9 mouse cellular contexts compared by ENCODE assay signal in the genomic region with DNA sequence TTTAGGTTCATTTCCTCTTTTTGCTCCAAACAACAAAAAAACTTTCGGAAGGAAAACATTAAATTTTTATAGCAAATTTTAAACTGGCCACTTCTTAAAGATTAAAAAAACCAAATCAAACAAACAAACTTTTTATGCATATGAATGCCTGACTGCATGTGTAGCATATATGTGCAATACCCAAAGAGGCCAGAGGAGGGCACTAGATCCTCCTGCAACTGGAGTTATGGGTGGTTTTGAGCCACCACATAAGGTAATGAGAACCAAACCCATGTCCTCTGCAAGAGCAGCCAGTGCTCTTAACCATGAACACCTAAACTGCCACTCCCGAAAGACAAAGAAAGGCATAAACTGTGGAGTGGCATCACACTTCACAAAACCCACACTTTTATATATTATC. TPM values are rescaled to one million over a fixed set of nuclear protein-coding genes. Genes with fewer than 3 reads are reported as not detected.
DNase-seq lines count a peak whose midpoint lies in the region; ATAC-seq and TF ChIP-seq lines count a peak whose summit lies in the region.
"Had no signal": no experiment of that assay in that cellular context is flagged by ENCODE, and none has a peak within 500 bp of the region (broad histone marks: within the 10 kb centered on the region; RNA-seq: fewer than 3 reads in every experiment).

No protein-coding gene starts in this region.

- no peak overlapping the region for H3K9ac ChIP-seq in midbrain, embryonic 14.5 days (replicated peaks; ENCODE audit: low read length)
- H3K9ac ChIP-seq in midbrain, embryonic 13.5 days (replicated peaks), result no peak overlapping the region

- no peaks in the 10 kb centered on the region for H3K9me3 ChIP-seq in midbrain, embryonic 14.5 days (ENCODE audit: control insufficient read depth, low read length)
- H3K9me3 ChIP-seq in midbrain, embryonic 13.5 days, result no peaks in the 10 kb centered on the region

- H3K36me3 ChIP-seq in midbrain, embryonic 14.5 days (ENCODE audit: control insufficient read depth, insufficient read depth, low read length), result peaks cover 9% of the 10 kb centered on the region
- H3K36me3 ChIP-seq in midbrain, embryonic 13.5 days, result peaks cover 19% of the 10 kb centered on the region

- TF ChIP-seq POLR2A in brain, embryonic 14.5 days (IDR thresholded peaks at IDR 0.05; ENCODE audit: borderline replicate concordance, extremely low read depth, insufficient read depth, insufficient read length, poor library complexity, severe bottlenecking), result no peak

- no peak overlapping the region for H3K4me2 ChIP-seq in midbrain, embryonic 14.5 days (ENCODE audit: low read length)
- no peak overlapping the region for H3K4me2 ChIP-seq in midbrain, embryonic 13.5 days (replicated peaks)

- peak; percentile 66 for TF ChIP-seq CTCF in gastrocnemius, adult 2 months (IDR thresholded peaks at IDR 0.05)
- TF ChIP-seq CTCF in brain, embryonic 14.5 days (IDR thresholded peaks at IDR 0.05; ENCODE audit: borderline replicate concordance, extremely low read depth, insufficient read depth, insufficient read length), result peak; percentile 46; the same call in 1 of the 2 replicates

- no peak overlapping the region for H3K27ac ChIP-seq in gastrocnemius, adult 2 months
- no peak overlapping the region for H3K27ac ChIP-seq in midbrain, embryonic 14.5 days (replicated peaks; ENCODE audit: low read depth, low read length)
- no peak overlapping the region for H3K27ac ChIP-seq in midbrain, embryonic 13.5 days

- peaks cover 20% of the 10 kb centered on the region for H3K4me1 ChIP-seq in midbrain, embryonic 14.5 days (ENCODE audit: control insufficient read depth, insufficient read depth, low read length)
- peaks cover 51% of the 10 kb centered on the region for H3K4me1 ChIP-seq in midbrain, embryonic 13.5 days (replicated peaks)

- 97% methylated on average over 2 of the region's 2 CpGs for WGBS in midbrain, embryonic 14.5 days
- WGBS in midbrain, embryonic 13.5 days, result 99% methylated on average over 2 of the region's 2 CpGs

- no peak for ATAC-seq in midbrain, embryonic 14.5 days (ENCODE audit: low FRiP score, low TSS enrichment)
- ATAC-seq in midbrain, embryonic 13.5 days, result no peak
- ATAC-seq in megakaryocyte progenitor cell, adult 5-6 weeks (replicated peaks; ENCODE audit: poor library complexity), result 0 out of 2 replicates have a peak, but pooled peaks have one; percentile 18
- no peak for ATAC-seq in granulocyte monocyte progenitor cell, adult 5-6 weeks (replicated peaks; ENCODE audit: poor library complexity, severe bottlenecking)

- DNase-seq in gastrocnemius, adult 2 months, result no peak
- no peak for DNase-seq in gastrocnemius, adult 18-20 months (ENCODE audit: low spot score)
- peak; percentile 48 for DNase-seq in midbrain, embryonic 14.5 days
- peak; percentile 12 for DNase-seq in brain, embryonic 14.5 days (ENCODE audit: low read depth)
- DNase-seq in ovary, adult 18-20 months (ENCODE audit: low spot score), result no peak

- H3K4me3 ChIP-seq in gastrocnemius, adult 2 months, result no peak overlapping the region
- H3K4me3 ChIP-seq in midbrain, embryonic 14.5 days (replicated peaks; ENCODE audit: low read depth, low read length), result no peak overlapping the region
- no peak overlapping the region for H3K4me3 ChIP-seq in midbrain, embryonic 13.5 days (replicated peaks)
- H3K4me3 ChIP-seq: myocyte had no signal

- intact Hi-C loops in gastrocnemius, adult 2 months (cut with DNase I), result no loop called here

- H3K27me3 ChIP-seq in midbrain, embryonic 14.5 days (ENCODE audit: control insufficient read depth, insufficient read depth, low read length), result no peaks in the 10 kb centered on the region
- no peaks in the 10 kb centered on the region for H3K27me3 ChIP-seq in midbrain, embryonic 13.5 days

RNA-seq across cellular contexts. Expression of a gene that starts 4.5 kb away (rescaled TPM):
- 100 to 1,000 TPM; 188 to 209 TPM for total RNA-seq in gastrocnemius, adult 2 months (2021)
- 100 to 1,000 TPM; 191 to 200 TPM for total RNA-seq in gastrocnemius, adult 18-20 months (2021)
- polyA plus RNA-seq in midbrain, embryonic 14.5 days (2014; fragmentation: Nextera tagmentation; extraction: Ambion mirVana), result 174 and 226 TPM in 2 replicates
- polyA plus RNA-seq in midbrain, embryonic 13.5 days (2015; fragmentation: Nextera tagmentation; extraction: Ambion mirVana), result 364 and 378 TPM in 2 replicates
- polyA plus RNA-seq in brain, embryonic 14.5 days (2012; rRNA removed), result 218 and 243 TPM in 2 replicates
- 75.6 and 76.8 TPM in 2 replicates for total RNA-seq in megakaryocyte progenitor cell, adult 5-6 weeks (2015)
- total RNA-seq in megakaryocyte progenitor cell, adult 5-6 weeks (2017), result 153 and 162 TPM in 2 replicates
- 85.5 and 133 TPM in 2 replicates for total RNA-seq in granulocyte monocyte progenitor cell, adult 5-6 weeks (2014; fragmentation: Nextera tagmentation)
- 126 and 136 TPM in 2 replicates for total RNA-seq in granulocyte monocyte progenitor cell, adult 5-6 weeks (2017)

RNA-seq across cellular contexts. Expression of a gene that starts 41.4 kb away (rescaled TPM):
- not detected for total RNA-seq in gastrocnemius, adult 2 months (2021)
- not detected for total RNA-seq in gastrocnemius, adult 18-20 months (2021)
- 0.45 TPM in 1 of 2 replicates, not detected in the other for polyA plus RNA-seq in midbrain, embryonic 14.5 days (2014; fragmentation: Nextera tagmentation; extraction: Ambion mirVana)
- polyA plus RNA-seq in midbrain, embryonic 13.5 days (2015; fragmentation: Nextera tagmentation; extraction: Ambion mirVana), result 0.37 and 0.73 TPM in 2 replicates
- 0.78 and 0.88 TPM in 2 replicates for polyA plus RNA-seq in brain, embryonic 14.5 days (2012; rRNA removed)
- 0.81 and 2.2 TPM in 2 replicates for total RNA-seq in megakaryocyte progenitor cell, adult 5-6 weeks (2015)
- total RNA-seq in megakaryocyte progenitor cell, adult 5-6 weeks (2017), result not detected in 2 replicates
- total RNA-seq in granulocyte monocyte progenitor cell, adult 5-6 weeks (2014; fragmentation: Nextera tagmentation), result not detected in 2 replicates
- total RNA-seq in granulocyte monocyte progenitor cell, adult 5-6 weeks (2017), result not detected in 2 replicates
- polyA plus RNA-seq: myocyte had no signal

RNA-seq across cellular contexts. Expression of a gene that starts 55.5 kb away (rescaled TPM):
- total RNA-seq in gastrocnemius, adult 2 months (2021), result 10 to 100 TPM; 37.2 to 42.3 TPM
- 10 to 100 TPM; 37.3 to 39.9 TPM for total RNA-seq in gastrocnemius, adult 18-20 months (2021)
- 53.1 and 64.9 TPM in 2 replicates for polyA plus RNA-seq in midbrain, embryonic 14.5 days (2014; fragmentation: Nextera tagmentation; extraction: Ambion mirVana)
- polyA plus RNA-seq in midbrain, embryonic 13.5 days (2015; fragmentation: Nextera tagmentation; extraction: Ambion mirVana), result 63.3 and 68.9 TPM in 2 replicates
- polyA plus RNA-seq in brain, embryonic 14.5 days (2012; rRNA removed), result 36.7 and 41.4 TPM in 2 replicates
- 40.3 and 55.4 TPM in 2 replicates for total RNA-seq in megakaryocyte progenitor cell, adult 5-6 weeks (2015)
- total RNA-seq in megakaryocyte progenitor cell, adult 5-6 weeks (2017), result 47.5 and 74.5 TPM in 2 replicates
- total RNA-seq in granulocyte monocyte progenitor cell, adult 5-6 weeks (2014; fragmentation: Nextera tagmentation), result 34.0 and 35.5 TPM in 2 replicates
- total RNA-seq in granulocyte monocyte progenitor cell, adult 5-6 weeks (2017), result 51.9 and 58.2 TPM in 2 replicates

Comparison
In these comparisons a context has a peak if more than half of its experiments do, and no peak if none do; other contexts are left out.
1. DNase-seq: peak in midbrain, embryonic 14.5 days (single experiment) and brain, embryonic 14.5 days (single experiment); none in gastrocnemius, adult 2 months (single experiment), gastrocnemius, adult 18-20 months (single experiment) and ovary, adult 18-20 months (single experiment).